Mouse (Mus musculus): ENCODE measurements around the gene Strip1.

Gene Strip1

DNA sequence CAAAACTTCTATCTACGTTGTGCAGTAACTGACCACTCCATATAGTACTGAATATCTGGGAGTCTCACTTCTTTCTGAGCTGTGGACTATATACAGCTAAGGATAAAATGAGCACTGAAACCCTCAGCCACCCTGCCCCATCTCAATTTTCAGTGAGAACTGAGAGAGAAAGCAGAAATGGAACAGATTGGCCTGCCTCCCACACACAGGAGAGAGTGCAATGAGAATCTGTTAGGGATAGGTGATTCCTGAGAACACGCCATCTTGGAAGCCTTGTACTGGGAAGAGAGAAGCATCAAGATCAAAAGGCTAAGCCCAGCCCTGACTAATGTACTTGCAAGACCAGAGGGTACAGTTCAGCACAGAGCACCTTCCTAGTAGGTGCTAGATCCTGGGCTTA, 2.9 kb downstream of the Strip1 start:
- DNase-seq (ENCODE audit: inconsistent ontology term), result no peak

DNA sequence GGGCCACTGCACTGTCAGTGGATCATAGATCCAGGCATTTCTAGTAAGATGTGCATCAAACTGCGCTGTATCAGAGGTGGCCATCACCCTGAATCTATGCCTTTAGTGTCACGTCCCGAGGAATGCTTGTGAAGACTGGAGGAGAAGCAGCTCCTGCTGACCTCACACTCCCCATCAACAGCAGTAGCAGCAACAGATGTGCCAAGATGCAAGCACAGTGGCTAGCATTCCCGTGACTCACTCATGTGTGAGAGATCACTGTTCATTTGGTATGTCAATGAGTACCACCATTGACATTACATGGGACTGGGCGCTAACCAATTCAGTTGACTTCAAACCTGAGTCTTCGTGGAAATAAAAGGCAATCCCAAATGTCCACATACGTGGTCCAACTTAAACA, 3.9 kb downstream of the Strip1 start:
- DNase-seq (ENCODE audit: inconsistent ontology term), result peak; percentile 18

DNA sequence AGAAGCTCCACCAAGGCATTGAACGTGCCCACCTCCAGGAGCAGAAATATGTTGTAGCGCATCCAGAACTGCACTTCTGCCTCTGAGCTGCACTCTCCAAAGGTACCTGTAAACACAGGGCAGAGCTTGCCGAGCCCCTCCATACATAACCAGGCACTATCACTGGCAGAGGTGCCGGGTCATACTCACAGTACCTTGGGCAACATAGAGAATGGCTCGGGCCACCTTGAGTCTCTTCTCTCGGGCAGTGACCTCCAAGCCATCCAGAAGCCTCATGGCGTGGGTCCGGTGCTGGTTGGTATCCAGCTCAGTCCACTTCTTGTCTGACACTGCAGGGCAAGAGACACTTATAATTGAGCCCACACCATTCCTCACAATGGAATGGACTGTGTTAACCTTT, 4.7 kb downstream of the Strip1 start:
- DNase-seq (ENCODE audit: inconsistent ontology term), result no peak

DNA sequence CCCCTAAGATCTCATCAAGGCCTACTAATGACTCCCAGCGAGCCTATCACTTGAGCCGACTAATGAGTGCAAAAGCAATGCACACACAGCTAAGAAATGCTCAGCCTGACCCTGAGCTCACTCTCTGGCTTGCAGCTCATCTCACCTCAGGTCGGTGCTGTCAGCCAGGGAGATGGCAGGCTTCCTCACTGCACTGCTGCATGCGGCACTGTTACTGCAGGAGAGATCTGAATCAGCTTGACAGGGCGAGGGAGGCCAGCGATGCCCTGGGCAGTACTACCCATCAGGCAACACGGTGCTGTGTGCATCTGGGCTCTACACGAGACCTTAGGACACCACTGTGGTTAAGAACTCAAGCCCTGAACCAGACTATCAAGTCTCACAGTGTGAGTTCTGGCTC, 6.0 kb downstream of the Strip1 start:
- no peak for DNase-seq (ENCODE audit: inconsistent ontology term)

DNA sequence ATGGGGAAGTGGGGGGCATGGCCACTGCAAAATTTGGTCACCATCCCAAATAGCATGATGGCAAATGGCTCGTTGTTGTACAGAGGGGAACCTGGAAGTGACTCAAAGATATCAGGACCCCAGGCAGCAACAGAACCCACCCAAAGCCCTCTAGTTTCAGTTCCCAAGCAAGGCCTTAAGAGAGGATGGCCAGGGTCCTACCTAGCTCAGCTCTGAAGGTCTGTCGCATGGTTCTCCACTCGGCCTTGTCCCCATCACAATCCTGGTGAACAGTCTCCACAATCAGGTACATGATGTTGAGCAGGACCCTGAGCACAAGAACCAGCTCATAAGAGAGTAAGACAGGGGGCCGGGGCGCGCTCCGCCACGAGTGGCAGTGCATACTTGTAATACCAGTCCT, 7.1 kb downstream of the Strip1 start:
- DNase-seq (ENCODE audit: inconsistent ontology term), result no peak

DNA sequence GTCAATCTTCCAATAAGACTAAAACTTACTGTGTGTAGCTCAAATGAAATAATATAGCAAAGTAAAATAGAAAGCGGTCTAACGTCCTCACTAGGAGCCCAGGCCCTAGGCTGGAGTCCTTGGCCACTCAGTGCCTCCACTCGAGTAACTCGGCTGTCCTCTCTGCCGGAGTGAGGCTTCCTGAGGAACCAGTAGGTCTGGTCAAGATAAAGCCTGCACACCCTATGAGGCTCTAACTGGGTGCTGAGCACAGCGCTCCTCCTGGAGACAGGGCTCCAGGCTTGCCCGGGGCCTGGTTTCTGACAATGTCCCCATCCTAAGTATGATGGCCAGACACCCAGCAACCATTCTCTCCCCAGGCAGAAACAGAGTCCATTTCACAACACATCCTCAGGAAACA, 9.0 kb downstream of the Strip1 start:
- DNase-seq (ENCODE audit: inconsistent ontology term), result no peak

DNA sequence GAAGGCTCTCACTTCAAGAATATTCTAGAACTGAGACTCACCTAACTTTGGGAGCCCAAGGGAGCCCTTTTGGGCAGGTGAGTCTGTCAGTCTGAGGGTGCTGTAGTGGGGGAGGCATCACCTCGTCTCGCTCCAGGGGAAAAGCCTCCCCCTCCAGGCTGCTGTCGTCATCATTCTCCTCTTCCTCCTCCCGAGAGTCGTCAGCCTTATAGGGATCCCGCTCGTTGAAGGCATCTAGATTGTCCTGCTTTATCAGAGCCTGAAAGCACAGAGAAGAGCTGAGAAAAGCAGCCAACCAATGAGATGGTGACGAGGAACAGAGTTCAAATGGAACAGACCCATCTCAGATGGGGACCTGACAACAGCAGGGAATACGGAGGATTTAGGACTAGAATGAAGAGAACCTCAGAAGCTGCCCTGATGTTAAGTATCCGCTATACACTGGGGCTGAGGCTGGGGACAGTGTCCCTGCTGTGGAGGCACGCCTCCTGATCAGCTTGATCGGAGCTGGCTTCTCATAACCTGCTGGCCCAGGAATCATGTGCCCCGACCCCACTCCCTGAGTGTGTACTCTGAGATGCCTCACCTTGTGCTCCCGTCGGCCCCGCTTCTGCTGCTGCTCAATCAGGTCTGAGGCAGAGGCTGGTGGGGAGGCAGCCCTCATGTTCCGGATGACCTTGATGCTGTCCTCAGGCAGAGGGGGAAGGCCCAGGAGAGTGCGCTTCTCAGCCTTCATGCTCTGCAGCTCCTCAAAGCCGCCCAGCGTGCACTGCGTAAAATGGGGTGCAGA, 10.0 kb downstream of the Strip1 start:
- no peak for DNase-seq (ENCODE audit: inconsistent ontology term)

DNA sequence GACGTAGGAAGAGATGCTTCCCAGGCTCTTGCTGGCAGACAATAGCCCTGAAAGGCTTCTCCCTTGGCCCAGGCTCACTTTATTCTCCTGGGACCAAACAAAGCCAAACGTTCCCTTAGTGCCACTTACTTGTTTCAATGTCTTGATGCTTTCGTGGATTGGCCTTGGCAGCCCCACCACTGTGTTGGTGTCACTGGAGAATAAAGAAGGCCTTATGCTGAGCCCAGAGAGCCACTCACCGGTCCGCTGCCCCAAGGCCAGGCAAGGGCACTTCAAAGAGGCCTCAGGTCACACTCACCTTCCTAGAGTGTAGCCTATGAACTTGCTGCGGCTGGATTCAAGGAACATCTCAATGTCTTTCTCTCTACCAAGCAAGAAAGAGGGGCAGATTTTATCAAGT, 11.6 kb downstream of the Strip1 start:
- no peak for DNase-seq (ENCODE audit: inconsistent ontology term)

DNA sequence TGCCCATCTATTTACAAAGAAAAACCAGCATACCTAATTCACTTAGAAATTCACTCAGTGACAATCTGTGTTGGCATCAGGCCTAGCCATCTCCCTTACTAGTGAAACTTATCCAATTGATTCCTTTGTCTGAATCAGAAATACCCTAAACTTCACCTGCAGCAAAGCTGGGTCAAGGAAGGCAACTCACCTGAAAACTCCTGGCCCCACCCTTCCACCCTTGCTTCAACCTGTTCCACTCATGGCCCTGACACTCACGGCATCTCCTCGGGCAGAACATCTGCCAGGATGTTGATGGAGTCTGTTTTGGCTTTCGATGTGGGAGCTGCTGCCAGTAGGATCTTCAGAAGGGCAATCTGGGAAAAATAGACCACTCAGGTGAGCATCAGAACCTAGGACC, 13.7 kb downstream of the Strip1 start:
- no peak for DNase-seq (ENCODE audit: inconsistent ontology term)

DNA sequence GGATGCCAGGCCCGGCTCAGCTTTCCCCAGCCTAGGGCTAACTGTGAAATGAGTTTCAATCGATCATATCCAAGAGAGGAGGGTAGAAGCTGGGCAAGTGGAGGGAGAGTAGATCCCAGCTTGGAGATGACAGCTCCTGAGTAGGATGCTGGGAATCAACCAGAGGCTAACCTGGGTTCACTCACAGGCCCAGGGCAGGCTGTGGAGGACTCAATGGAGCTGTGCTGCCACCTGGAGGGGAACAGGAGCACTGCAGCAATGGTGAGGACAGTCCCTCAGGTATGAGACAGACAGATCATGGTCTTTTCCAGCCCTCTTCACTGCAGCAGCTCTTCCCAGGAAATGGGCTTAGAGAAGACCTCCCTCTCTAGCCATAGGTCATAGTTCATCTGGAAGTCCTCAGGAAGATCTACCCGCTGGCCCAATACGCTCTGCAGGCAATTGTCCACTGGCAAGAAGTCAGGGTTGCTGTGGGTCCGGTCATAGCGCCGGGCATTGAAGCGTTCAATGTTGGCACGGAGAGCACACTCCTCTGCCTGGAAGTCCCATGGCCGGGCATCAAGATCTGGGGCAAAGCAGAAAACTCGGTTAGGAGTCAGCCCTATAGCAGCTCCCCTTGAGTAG, 18.5 kb downstream of the Strip1 start:
- DNase-seq (ENCODE audit: inconsistent ontology term), result peak; percentile 58

DNA sequence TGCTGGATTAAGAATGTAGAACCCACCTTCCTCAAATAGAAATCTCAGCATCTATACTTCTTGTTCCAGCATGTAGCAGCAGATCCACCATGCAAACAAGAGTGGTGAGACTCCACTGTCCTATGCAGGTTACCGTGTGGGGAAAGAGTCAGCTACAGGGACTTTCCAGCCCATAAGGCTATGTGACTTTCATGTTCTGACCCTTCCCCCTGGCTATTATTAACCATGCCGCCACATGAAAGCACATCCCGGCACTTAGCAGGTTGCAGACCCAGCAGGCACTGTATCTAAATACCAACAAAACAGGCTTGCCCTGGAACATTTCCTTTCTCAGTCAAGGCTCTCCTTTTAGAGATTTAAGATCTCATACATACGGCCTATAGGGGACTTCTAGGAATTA, 20.1 kb downstream of the Strip1 start:
- no peak for DNase-seq (ENCODE audit: inconsistent ontology term)

DNA sequence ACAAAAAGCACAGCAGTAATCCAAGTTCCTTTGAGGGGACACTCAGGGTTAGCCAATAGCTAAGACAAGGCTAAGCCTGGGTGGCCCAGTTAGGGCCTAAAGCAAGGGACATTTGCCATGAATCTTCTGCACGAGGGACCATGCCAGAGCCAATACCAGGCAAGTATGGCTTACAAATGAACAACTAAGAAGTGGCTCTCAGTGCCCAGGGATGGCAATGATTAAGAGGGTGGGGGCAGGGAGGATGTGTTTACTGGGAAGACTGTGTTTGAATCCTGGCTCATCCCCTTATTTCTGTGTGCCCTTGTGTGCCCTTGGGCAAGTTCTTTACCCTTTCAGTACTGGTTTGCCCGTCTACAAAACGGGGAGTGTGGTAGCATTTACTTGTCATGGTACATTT, 22.1 kb downstream of the Strip1 start:
- no peak for DNase-seq (ENCODE audit: inconsistent ontology term)

DNA sequence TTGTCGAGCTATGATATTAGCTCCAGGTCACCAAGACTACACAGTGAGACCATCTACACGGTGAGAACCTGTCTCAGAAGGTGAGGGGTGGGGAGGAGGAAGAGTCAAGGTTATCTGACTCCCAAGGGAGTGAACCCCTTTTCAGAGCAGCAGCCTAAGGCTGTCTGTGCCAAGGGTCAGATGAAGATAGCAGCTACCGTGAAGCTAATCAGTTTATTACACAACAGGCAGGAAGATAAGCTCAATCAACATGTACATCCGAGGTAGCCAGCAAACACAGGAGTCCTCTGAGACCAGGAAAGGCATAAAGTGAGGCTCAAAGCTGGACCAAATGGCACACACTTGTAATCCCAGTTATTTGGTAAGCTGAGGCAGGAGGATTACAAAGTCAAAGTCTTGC, 22.7 kb downstream of the Strip1 start:
- no peak for DNase-seq (ENCODE audit: inconsistent ontology term)

DNA sequence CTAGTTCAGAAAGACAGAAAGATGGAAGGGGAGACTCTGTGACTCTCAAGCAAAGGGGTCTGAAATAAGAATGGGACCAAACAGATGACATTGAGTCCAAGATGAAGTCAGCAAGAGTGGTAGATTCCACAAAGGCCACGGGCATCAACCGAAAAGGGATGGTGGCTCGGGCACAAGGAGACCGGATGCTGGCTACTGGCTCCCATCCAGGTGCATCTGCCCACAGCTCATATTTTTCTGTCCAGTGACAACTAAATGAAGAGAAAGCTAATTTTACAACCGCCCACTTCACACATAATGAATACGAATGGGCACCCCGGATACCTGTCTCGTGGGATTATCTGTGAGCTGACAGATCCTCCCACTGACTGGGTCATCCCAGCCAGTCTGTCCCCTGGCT, 24.3 kb downstream of the Strip1 start:
- DNase-seq (ENCODE audit: inconsistent ontology term), result no peak

DNA sequence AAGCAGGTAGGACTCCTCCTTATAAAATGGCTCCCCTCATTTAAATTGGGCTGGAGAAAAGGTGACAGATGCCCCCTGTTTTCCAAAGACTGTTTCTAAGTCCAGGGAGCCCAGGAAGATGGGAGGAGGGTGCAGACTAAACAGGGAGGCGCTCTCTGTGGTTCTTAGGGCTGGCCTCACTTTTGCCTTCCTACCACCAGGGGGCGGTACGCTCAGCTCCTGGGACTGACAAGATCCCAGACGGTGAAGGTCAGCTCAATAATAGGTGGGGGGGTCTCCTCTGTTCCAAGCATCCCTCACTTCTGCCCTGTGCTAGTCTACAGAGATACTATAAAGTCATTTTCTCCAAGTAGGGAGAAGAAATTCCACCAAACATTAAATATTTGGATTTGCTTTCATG, 26.2 kb downstream of the Strip1 start:
- DNase-seq (ENCODE audit: inconsistent ontology term), result peak; percentile 25

DNA sequence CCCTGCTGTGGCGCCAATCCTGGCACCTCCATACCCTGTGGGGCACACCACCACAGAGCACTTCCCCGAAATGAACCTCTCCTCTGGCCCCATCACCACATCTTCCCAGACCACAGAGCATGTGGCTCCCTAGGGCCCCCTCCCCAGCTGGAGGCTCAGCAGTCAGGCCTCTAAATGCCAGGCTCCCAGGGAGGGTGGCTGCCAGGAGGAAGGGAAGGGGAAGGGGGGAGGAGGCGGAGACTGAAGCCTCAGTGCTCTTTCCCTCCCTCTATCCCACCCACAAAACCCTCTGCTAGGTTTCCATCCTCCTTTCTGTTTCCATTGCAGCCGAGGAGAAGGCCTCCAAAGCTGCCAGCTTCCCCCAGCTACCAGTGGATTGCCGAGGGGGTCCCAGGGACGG, 31.4 kb downstream of the Strip1 start:
- DNase-seq (ENCODE audit: inconsistent ontology term), result no peak

DNA sequence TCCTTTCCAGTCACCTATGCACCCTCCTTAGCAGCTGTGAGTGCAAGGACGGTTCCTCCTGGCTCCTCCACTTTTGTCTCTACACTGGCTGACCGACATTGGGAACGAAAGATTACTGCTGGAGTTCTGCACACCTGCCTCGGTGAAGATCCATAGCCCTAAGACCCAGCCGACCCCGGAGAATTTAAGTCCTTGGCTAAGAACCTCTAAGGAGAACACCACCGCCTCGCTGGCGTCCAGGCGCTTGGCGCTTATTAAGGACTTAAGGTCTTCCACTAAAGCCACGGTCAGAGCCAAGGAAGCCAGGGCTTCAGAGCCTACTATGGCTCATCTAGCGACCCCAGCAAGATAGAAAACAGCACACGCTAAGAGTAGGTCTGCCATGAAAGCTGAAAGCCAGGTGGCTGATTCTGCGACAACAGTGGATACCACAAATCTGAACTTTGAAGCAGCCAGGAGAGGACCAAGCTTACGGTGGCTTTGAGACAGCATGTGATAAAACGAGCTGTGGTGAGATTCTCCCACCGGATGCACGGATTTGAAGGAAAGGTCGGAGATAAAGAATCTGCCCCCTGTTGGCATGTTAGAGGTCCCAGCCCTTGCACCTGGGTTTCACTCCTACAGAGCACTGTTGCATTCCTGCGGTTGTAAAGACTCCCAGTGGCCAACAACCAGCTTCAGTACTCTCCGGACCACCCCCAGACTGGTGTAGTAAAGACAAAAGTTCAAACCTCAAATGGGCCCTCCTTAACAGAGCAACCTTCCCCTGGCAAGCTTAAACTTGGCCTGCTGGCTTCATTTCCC, 33.7 kb downstream of the Strip1 start:
- DNase-seq (ENCODE audit: inconsistent ontology term), result no peak

DNA sequence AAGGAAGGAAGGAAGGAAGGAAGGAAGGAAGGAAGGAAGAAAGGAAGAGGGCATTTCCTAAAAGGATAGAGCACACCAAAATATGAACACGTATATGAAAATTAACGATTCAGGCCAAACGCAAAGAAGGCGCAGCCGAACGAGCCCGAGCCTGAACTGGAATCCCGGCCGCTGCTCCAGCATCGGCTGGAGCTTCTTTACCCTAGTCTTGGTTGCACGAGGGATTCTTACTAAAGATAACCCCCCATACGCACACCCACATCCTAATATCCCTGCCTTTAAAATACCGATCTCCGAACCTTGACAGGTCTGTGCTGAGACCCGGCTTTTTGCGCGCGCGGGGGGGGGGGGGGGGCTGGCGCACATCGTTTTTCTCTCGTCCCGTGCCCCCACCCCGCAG, 34.4 kb downstream of the Strip1 start:
- no peak for DNase-seq (ENCODE audit: inconsistent ontology term)

DNA sequence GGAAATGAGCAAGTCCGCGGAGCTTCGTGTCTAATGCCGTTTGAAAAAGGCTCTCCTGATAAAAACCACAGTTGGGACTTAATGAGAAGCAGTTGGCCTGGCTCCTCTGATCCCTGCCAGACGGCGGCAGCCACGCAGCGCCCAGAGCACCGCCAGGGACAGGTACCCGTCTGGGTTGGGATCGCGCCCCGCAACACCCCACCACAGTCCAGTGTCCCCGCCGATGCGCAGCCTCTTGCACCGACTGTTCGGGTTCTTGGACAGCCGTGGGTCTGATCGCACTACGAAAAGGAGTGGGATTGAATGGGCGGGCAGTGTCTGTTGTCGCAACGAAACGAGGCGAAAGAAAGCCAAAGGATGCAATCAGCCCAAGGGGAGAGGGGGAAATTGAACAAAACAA, 34.9 kb downstream of the Strip1 start:
- DNase-seq (ENCODE audit: inconsistent ontology term), result no peak

DNA sequence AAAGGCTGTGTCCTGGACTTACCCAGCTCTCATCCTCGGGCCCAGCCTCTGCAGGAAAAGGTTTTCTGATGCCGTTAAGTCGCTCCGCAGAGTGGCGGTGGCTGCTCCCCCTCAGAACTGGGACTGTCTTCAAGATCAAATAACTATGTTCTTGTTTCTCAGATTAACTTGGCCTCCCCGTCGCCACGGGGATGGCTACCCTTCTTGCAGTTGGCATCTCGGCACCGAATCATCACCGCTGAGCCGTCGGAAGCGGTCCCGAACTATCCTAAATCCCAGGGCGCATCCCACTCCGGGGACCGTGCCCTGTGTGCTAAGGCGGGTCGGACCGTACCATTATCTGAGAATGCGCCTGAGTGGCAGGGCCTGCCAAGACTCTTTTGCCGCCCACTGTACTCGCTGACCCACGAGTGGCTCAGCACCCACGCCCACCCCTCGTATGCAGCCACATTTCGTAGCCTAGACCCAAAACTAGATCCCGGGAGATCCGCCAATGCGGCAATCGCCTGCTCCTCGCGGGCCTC, 35.5 kb downstream of the Strip1 start:
- DNase-seq (ENCODE audit: inconsistent ontology term), result no peak

DNA sequence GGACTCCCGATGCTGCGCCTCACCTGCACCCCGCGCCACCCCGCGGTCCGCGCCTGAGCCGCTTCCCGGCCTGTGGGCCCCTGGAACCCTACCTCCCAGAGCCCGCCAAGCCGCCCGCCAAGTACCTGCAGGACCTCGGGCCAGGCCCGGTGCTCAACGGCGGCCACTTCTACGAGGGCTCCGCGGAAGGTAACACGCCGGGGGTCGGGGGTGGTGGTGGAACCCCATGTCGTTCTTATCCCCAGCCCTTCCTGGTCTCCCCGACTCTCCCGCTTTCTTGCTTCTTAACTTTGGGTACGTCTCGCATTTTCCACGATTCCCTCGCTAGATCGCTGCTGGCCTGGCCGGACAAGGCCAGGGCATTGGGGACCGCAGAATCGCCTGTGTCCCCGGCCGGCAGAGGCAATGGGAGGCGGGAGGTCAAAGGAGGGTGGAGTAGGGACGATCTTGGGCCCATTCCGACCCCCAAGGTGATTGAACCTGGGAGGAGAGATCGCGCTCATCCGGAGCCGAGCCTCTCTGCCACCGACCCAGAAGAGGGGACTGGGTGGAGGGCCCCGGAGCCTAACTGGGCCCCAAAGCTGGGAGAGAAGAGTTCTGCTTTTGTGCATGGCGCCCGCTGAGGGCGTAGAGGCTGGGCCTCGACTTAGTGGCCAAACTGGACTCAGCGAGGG, 36.1 kb downstream of the Strip1 start:
- no peak for DNase-seq (ENCODE audit: inconsistent ontology term)

DNA sequence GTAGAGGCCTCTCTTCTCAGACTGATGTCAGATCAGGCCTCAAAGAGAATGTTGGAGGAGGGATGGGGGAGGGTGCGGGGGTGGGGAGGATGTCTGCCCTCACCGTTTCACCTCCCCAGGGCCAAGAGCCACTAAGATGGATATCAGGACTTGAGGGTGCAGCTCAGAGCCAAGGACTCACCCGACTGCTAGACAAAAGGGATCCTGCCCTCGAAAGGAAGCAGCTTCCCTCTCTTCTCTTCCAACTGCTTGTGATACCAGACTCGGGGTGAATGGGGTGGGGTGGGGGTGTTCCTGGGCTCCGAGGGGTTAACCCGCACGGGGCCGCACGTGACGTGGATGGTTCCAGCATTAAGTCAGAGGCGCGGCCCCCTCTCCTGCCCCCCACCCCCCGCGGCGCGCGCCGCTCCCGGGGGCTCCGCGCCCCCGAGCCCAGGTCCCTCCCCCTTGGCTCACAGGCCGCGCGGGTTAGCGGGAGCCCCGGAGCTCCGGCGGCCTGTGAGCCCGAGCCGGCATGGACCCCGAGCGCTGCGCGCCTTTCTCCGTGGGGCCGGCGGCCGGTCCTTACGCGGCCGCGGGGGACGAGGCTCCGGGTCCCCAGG, 36.7 kb downstream of the Strip1 start, which contains the start of gene Alx3:
TSS of gene Alx3 (plus strand) at position 370 of the 602 bp plus-strand sequence.
- DNase-seq (ENCODE audit: inconsistent ontology term), result no peak
